Mouse (Mus musculus): ENCODE data around the gene Atp8b5. TPM values are rescaled to one million over a fixed set of nuclear protein-coding genes. Genes with fewer than 3 reads are reported as not detected.
A peak's percentile ranks its signal among the peaks of the same experiment; 100 is the strongest.

Atp8b5 gene
- polyA plus RNA-seq, 1 experiment from 2014 or later: 0.14 TPM

DNA sequence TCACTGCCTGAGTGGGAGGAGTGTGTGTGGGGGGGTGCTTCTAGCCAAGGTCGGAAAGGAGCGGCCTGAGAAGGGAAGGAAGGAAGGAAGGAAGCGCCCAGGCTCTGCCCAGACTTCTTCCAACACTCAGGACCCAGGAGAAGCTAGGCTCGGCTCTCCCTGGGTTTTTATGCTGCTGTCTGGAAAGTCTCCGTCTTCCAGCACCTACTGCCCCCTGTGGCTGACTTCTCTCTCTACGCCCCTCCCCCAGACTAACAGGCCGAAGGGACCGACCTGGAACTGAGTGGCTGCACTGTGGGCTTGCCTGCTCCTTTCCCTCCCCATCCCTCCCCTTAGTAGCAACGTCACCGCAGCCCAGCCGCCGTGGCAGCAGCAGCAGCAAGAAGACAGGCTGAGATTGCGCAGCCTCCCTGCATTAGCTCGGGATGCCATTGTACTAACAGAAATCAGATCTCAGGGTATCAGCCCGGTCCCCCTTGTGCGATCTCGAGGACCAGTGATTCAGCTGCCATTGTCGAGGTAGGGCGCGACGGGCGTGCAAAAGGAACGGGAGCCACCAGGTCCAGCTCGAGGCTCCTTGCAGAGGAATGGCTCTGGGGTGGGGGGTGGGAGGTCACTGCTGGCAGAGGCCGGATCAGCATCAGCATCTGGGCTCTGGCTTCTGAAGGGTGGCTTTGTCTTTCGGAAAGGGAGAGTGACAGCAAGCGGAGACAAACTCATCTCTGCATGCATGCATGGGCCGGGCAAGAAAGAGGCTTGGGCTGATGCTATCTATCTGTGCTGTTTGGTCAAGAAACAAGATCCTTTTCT lies 139.4 kb downstream of the Atp8b5 start:
- peak; percentile 95 for ATAC-seq
- Histone ChIP-seq H3K4me2 (replicated peaks; ENCODE audit: low read depth, low read length) (peak overlapping the region; percentile 62), H3K4me1 (ENCODE audit: insufficient read depth, low read depth, low read length) (peaks cover 30% of the 10 kb centered on the region), H3K36me3 (ENCODE audit: insufficient read depth, low read length) (no peaks in the 10 kb centered on the region), H3K27ac (ENCODE audit: low read length) (peak overlapping the region; percentile 96), H3K27me3 (replicated peaks; ENCODE audit: insufficient read depth, low read length) (no peaks in the 10 kb centered on the region), H3K4me3 (ENCODE audit: low read depth, low read length) (peak overlapping the region; percentile 41), H3K9ac (replicated peaks; ENCODE audit: low read depth) (peak overlapping the region; percentile 41), H3K9me3 (ENCODE audit: low read length) (no peaks in the 10 kb centered on the region)
- WGBS: 3% methylated on average over 26 of the region's 28 CpGs
- DNase-seq (ENCODE audit: low spot score): peak; percentile 98
- peak; percentile 89 for TF ChIP-seq EP300 (IDR thresholded peaks at IDR 0.05)
- TF ChIP-seq CTCF (IDR thresholded peaks at IDR 0.05): peak; percentile 84

DNA sequence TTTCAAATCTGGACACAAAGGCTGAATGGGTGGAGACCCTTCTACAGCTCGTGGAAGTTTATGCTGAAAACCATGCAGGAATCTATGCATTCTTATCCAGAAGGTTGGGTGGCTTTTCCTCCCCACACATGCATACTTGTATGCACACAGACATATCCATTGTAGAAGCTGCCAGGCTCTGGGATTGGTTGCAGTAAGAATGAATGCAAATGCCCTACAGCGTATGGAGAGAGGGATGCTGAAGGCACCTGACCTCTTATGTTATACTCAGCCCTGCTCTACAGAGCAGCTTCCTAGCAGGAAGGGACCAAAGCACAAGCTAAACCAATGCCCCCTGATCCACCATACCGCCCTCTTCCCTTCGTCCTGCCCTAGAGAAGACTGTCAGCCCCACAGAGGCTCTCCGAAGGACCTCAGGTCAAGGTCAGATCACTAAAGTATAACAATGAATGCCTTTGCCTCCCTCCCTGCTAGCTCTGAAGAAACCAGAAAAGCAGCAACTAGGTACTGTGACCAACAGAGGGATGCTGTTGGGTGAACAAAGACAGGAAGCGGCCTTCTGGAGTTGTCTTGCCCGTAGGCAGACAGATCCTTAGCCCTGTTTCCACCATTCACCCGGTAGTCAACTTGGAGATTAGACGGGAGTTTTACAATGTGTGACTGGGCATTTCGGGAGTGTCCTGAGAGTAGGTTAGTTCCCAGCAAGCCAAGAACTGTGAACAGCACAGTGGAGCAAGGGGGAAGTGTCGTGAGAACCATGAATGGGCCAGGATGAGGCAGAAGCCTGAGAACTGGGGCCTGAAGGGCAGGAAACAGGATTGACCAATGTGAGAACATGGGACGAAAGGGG lies 140.3 kb downstream of the Atp8b5 start:
- peak overlapping the region; percentile 96 for H3K27ac ChIP-seq (ENCODE audit: low read length)
- peak overlapping the region; percentile 41 for H3K9ac ChIP-seq (replicated peaks; ENCODE audit: low read depth)
- ATAC-seq (no peak), DNase-seq (ENCODE audit: low spot score) (no peak)
- no peaks in the 10 kb centered on the region for H3K36me3 ChIP-seq (ENCODE audit: insufficient read depth, low read length)
- TF ChIP-seq CTCF (IDR thresholded peaks at IDR 0.05) (peak; percentile 28; the same call in 1 of the 2 replicates), EP300 (IDR thresholded peaks at IDR 0.05) (no peak)
- peaks cover 21% of the 10 kb centered on the region for H3K4me1 ChIP-seq (ENCODE audit: insufficient read depth, low read depth, low read length)
- no peaks in the 10 kb centered on the region for H3K9me3 ChIP-seq (ENCODE audit: low read length)
- 65% methylated on average over 12 of the region's 12 CpGs for WGBS
- peak overlapping the region; percentile 41 for H3K4me3 ChIP-seq (ENCODE audit: low read depth, low read length)
- peak overlapping the region; percentile 62 for H3K4me2 ChIP-seq (replicated peaks; ENCODE audit: low read depth, low read length)
- no peaks in the 10 kb centered on the region for H3K27me3 ChIP-seq (replicated peaks; ENCODE audit: insufficient read depth, low read length)

DNA sequence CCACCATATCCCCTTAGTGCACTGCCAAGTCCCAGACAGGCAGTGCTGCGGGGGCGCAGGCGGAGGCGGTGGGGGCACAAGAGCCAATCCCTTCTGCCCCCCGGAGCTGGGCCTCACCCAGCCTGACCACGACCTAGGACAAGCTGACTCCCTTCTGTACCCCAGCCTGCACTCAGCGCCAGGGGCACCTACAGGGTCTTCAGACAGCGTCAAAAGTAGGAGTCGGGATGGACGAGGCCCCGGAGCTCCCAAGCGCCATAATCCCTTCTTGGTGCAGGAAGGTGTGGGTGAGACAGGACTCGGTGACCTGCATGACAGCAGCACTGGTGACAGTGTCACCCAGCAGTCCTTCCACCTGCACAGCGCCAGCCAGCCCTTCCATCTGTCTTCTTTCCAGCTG lies 147.8 kb downstream of the Atp8b5 start:
- no peak for DNase-seq (ENCODE audit: low spot score)
- no peak overlapping the region for H3K9ac ChIP-seq (replicated peaks; ENCODE audit: low read depth)
- H3K27me3 ChIP-seq (replicated peaks; ENCODE audit: insufficient read depth, low read length): no peaks in the 10 kb centered on the region

GRCm38 (mm10) chr4:43415221-43416070 lies 148.5 kb downstream of the Atp8b5 start:
- no peak for ATAC-seq
- no peak for DNase-seq (ENCODE audit: low spot score)
- 87% methylated on average over 29 of the region's 29 CpGs for WGBS
- H3K9me3 ChIP-seq (ENCODE audit: low read length): no peaks in the 10 kb centered on the region
- H3K4me1 ChIP-seq (ENCODE audit: insufficient read depth, low read depth, low read length): peaks cover 27% of the 10 kb centered on the region
- no peak overlapping the region for H3K4me2 ChIP-seq (replicated peaks; ENCODE audit: low read depth, low read length)
- H3K27me3 ChIP-seq (replicated peaks; ENCODE audit: insufficient read depth, low read length): no peaks in the 10 kb centered on the region
- H3K9ac ChIP-seq (replicated peaks; ENCODE audit: low read depth): no peak overlapping the region
- peak overlapping the region; percentile 9; the same call in 1 of the 2 replicates for H3K27ac ChIP-seq (ENCODE audit: low read length)
- TF ChIP-seq CTCF (IDR thresholded peaks at IDR 0.05): no peak
- no peak for TF ChIP-seq EP300 (IDR thresholded peaks at IDR 0.05)
- H3K4me3 ChIP-seq (ENCODE audit: low read depth, low read length): no peak overlapping the region
- H3K36me3 ChIP-seq (ENCODE audit: insufficient read depth, low read length): peaks cover 24% of the 10 kb centered on the region

More for the DNA sequence above, 147.8 kb downstream of the Atp8b5 start:
- 92% methylated on average over 14 of the region's 14 CpGs for WGBS
- Histone ChIP-seq H3K9me3 (ENCODE audit: low read length) (no peaks in the 10 kb centered on the region), H3K27ac (ENCODE audit: low read length) (no peak overlapping the region), H3K4me3 (ENCODE audit: low read depth, low read length) (no peak overlapping the region), H3K36me3 (ENCODE audit: insufficient read depth, low read length) (peaks cover 24% of the 10 kb centered on the region), H3K4me2 (replicated peaks; ENCODE audit: low read depth, low read length) (no peak overlapping the region), H3K4me1 (ENCODE audit: insufficient read depth, low read depth, low read length) (peaks cover 23% of the 10 kb centered on the region)
- no peak for ATAC-seq
- no peak for TF ChIP-seq CTCF (IDR thresholded peaks at IDR 0.05)
- TF ChIP-seq EP300 (IDR thresholded peaks at IDR 0.05): no peak

GRCm38 (mm10) chr4:43416071-43416490 lies 149.1 kb downstream of the Atp8b5 start:
- Histone ChIP-seq H3K27me3 (replicated peaks; ENCODE audit: insufficient read depth, low read length) (no peaks in the 10 kb centered on the region), H3K9me3 (ENCODE audit: low read length) (no peaks in the 10 kb centered on the region), H3K9ac (replicated peaks; ENCODE audit: low read depth) (no peak overlapping the region), H3K4me2 (replicated peaks; ENCODE audit: low read depth, low read length) (no peak overlapping the region), H3K27ac (ENCODE audit: low read length) (peak overlapping the region; percentile 9; the same call in 1 of the 2 replicates), H3K4me1 (ENCODE audit: insufficient read depth, low read depth, low read length) (peaks cover 27% of the 10 kb centered on the region), H3K4me3 (ENCODE audit: low read depth, low read length) (no peak overlapping the region), H3K36me3 (ENCODE audit: insufficient read depth, low read length) (peaks cover 24% of the 10 kb centered on the region)
- TF ChIP-seq EP300 (IDR thresholded peaks at IDR 0.05) (no peak), CTCF (IDR thresholded peaks at IDR 0.05) (no peak)
- DNase-seq (ENCODE audit: low spot score): no peak
- WGBS: 94% methylated on average over 22 of the region's 22 CpGs
- ATAC-seq: no peak
